Comparison of ENCODE assay signal across 13 mouse cellular contexts in genomic region chr10:121829034-121829433, GRCm38 (mm10).
"Had no signal": no experiment of that assay in that cellular context is flagged by ENCODE, and none has a peak within 500 bp of the region (broad histone marks: within the 10 kb centered on the region; RNA-seq: fewer than 3 reads in every experiment).

No protein-coding gene starts in this region.

- DNase-seq: kidney, adult 11 months; kidney, postnatal 10 days; kidney, postnatal 4 days; left cerebral cortex, postnatal 4 days; lung, adult 18-20 months; right cerebral cortex, postnatal 14 days; thymus, adult 2 months; thymus, postnatal 25 days had no signal

- H3K4me1 ChIP-seq: stomach, embryonic 15.5 days had no signal

- H3K36me3 ChIP-seq: stomach, embryonic 15.5 days had no signal

- H3K4me2 ChIP-seq: limb, embryonic 13.5 days; neural tube, embryonic 12.5 days; stomach, embryonic 15.5 days had no signal

- H3K27ac ChIP-seq: layer of hippocampus, adult 2 months; limb, embryonic 13.5 days; liver, embryonic 14.5 days; neural tube, embryonic 12.5 days; stomach, embryonic 15.5 days had no signal

- H3K27me3 ChIP-seq: limb, embryonic 13.5 days; neural tube, embryonic 12.5 days; stomach, embryonic 15.5 days had no signal

- H3K4me3 ChIP-seq: layer of hippocampus, adult 2 months; limb, embryonic 13.5 days; neural tube, embryonic 12.5 days; stomach, embryonic 15.5 days had no signal

- H3K9me3 ChIP-seq: limb, embryonic 13.5 days; neural tube, embryonic 12.5 days; stomach, embryonic 15.5 days had no signal

- H3K9ac ChIP-seq: limb, embryonic 13.5 days; liver, embryonic 14.5 days; neural tube, embryonic 12.5 days; stomach, embryonic 15.5 days had no signal
